Mouse (Mus musculus) liver, embryonic 15.5 days (tissue): Measurements from ENCODE around the gene Col9a3. TPM values are rescaled to one million over a fixed set of nuclear protein-coding genes. Genes with fewer than 3 reads are reported as not detected.
A peak's percentile ranks its signal among the peaks of the same experiment; 100 is the strongest.

Experiments used
- ATAC-seq: fragments of 200-750 bp; cut with Nextera tagmentation; 2 replicates; pipeline ENCODE4 v1.8.0; 2017; ENCODE audit warnings: moderate number of reproducible peaks, mild to moderate bottlenecking, moderate library complexity; ENCODE audit not compliant: insufficient read depth
- H3K27ac ChIP-seq: fragments of 300-500 bp; sonication (generic); replicated peaks from 2 replicates; pipeline ENCODE4 v1.5.1; 2015; ENCODE audit warnings: mild to moderate bottlenecking, inconsistent platforms
- H3K27me3 ChIP-seq: fragments of 300-500 bp; sonication (generic); 2 replicates; pipeline ENCODE4 v1.6.1; 2015; ENCODE audit warnings: mild to moderate bottlenecking, inconsistent platforms
- H3K36me3 ChIP-seq: fragments of 300-500 bp; sonication (generic); replicated peaks from 2 replicates; pipeline ENCODE4 v1.6.1; 2015; ENCODE audit warnings: moderate library complexity, mild to moderate bottlenecking, inconsistent platforms
- H3K4me1 ChIP-seq: fragments of 300-500 bp; sonication (generic); replicated peaks from 2 replicates; pipeline ENCODE4 v1.6.1; 2015; ENCODE audit warnings: inconsistent platforms
- H3K4me2 ChIP-seq: fragments of 300-500 bp; sonication (generic); 2 replicates; pipeline ENCODE4 v1.6.1; 2015; ENCODE audit warnings: moderate library complexity, mild to moderate bottlenecking, inconsistent platforms
- H3K4me3 ChIP-seq: fragments of 300-500 bp; sonication (generic); replicated peaks from 2 replicates; pipeline ENCODE4 v1.5.1; 2015; ENCODE audit warnings: mild to moderate bottlenecking, inconsistent platforms
- H3K9ac ChIP-seq: fragments of 300-500 bp; sonication (generic); 2 replicates; pipeline ENCODE4 v1.6.1; 2015; ENCODE audit warnings: moderate library complexity, mild to moderate bottlenecking, inconsistent platforms
- H3K9me3 ChIP-seq: fragments of 300-500 bp; sonication (generic); replicated peaks from 2 replicates; pipeline ENCODE4 v1.6.1; 2016; ENCODE audit warnings: inconsistent platforms
- WGBS: fragments of 180-500 bp; shearing (Covaris S2); methylation state at CpG from one replicate; pipeline ENCODE4 v1.1.7; 2015; ENCODE audit warnings: mixed read lengths; ENCODE audit not compliant: insufficient replicate concordance; 5-methylcytosine and 5-hydroxymethylcytosine counted together
- polyA plus RNA-seq: library from polyadenylated mRNA; unstranded; fragments of >200 nt; fragmentation: Nextera tagmentation; extraction: Ambion mirVana; gene quantifications from 2 replicates; pipeline ENCODE4 v1.2.1, GENCODE M21; 2015

Gene Col9a3
- polyA plus RNA-seq, 1 experiment from 2014 or later: 3.5 TPM

GRCm38 (mm10) chr2:180578686-180579085, 18.9 kb upstream of the Col9a3 start:
- WGBS: 5% methylated on average over 3 of the region's 3 CpGs
- no peaks in the 10 kb centered on the region for H3K9me3 ChIP-seq
- H3K27me3 ChIP-seq: peaks cover 6% of the 10 kb centered on the region; the same call in 1 of the 2 replicates
- no peak for ATAC-seq
- no peaks in the 10 kb centered on the region for H3K36me3 ChIP-seq
- no peak overlapping the region for H3K4me2 ChIP-seq
- no peak overlapping the region for H3K9ac ChIP-seq
- no peak overlapping the region for H3K27ac ChIP-seq
- H3K4me1 ChIP-seq: peaks cover 14% of the 10 kb centered on the region
- H3K4me3 ChIP-seq: no peak overlapping the region

- Histone ChIP-seq H3K4me3 (no peak within 1 kb of the TSS), H3K36me3 (peaks cover 15% of the 10 kb centered on the region), H3K27me3 (peaks cover 6% of the 10 kb centered on the region; the same call in 1 of the 2 replicates), H3K4me1 (peaks cover 20% of the 10 kb centered on the region), H3K27ac (no peak within 1 kb of the TSS), H3K9ac (no peak within 1 kb of the TSS), H3K4me2 (peak within 1 kb of the TSS; percentile 96), H3K9me3 (no peaks in the 10 kb centered on the region)
- 57% methylated on average over 3 of the region's 3 CpGs for WGBS
- ATAC-seq: no peak
Measured at GRCm38 (mm10) chr2:180581002-180581401, 16.6 kb upstream of the Col9a3 start, which contains the start of gene Mrgbp. Gene Mrgbp (plus strand): TSS chr2:180581304.

- peaks cover 20% of the 10 kb centered on the region for H3K4me1 ChIP-seq
- ATAC-seq: peak; percentile 84
- H3K4me2 ChIP-seq: peak overlapping the region; percentile 96
- peak overlapping the region; percentile 93 for H3K9ac ChIP-seq
- under 1% methylated on average over 56 of the region's 57 CpGs for WGBS
- peaks cover 24% of the 10 kb centered on the region for H3K36me3 ChIP-seq
- H3K4me3 ChIP-seq: peak overlapping the region; percentile 89
- 0 out of 2 replicates have a peak, but pooled peaks cover 3% of the 10 kb centered on the region for H3K27me3 ChIP-seq
- H3K27ac ChIP-seq: peak overlapping the region; percentile 80
- no peaks in the 10 kb centered on the region for H3K9me3 ChIP-seq
Measured at GRCm38 (mm10) chr2:180582481-180583153, 15.0 kb upstream of the Col9a3 start.

- WGBS: 12% methylated on average over 7 of the region's 7 CpGs
- ATAC-seq: peak; percentile 6
- H3K27ac ChIP-seq: peak overlapping the region; percentile 80
- H3K27me3 ChIP-seq: 0 out of 2 replicates have a peak, but pooled peaks cover 3% of the 10 kb centered on the region
- H3K36me3 ChIP-seq: peaks cover 24% of the 10 kb centered on the region
- H3K9ac ChIP-seq: peak overlapping the region; percentile 93
- H3K4me3 ChIP-seq: peak overlapping the region; percentile 89
- H3K4me2 ChIP-seq: peak overlapping the region; percentile 96
- no peaks in the 10 kb centered on the region for H3K9me3 ChIP-seq
- peaks cover 20% of the 10 kb centered on the region for H3K4me1 ChIP-seq
Measured at GRCm38 (mm10) chr2:180583154-180583507, 14.5 kb upstream of the Col9a3 start.

DNA sequence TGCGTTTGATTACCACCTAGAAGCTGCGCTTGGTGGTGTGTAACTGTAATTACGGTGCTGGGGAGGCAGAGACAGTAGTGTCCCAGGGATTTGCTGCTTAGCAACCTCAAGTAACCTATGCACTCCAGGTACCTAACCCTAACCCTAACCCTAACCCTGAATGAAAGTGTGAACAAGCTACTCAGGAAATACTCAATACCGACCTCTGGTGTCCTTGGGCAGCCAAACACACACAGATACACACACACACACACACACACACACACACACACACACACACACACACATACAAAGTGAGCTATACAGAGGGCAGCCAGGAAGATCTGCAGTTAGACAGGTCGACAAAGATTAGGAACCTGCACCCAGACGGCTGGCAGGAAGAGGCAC, 8.9 kb upstream of the Col9a3 start:
- 42% methylated on average over 6 of the region's 6 CpGs for WGBS

GRCm38 (mm10) chr2:180589123-180589831, 8.3 kb upstream of the Col9a3 start, which contains the start of gene Ogfr:
Gene Ogfr (plus strand): TSS chr2:180589245.
- peak within 1 kb of the TSS; percentile 90 for H3K9ac ChIP-seq
- peak within 1 kb of the TSS; percentile 86 for H3K4me2 ChIP-seq
- peak within 1 kb of the TSS; percentile 98 for H3K4me3 ChIP-seq
- no peaks in the 10 kb centered on the region for H3K27me3 ChIP-seq
- peak; percentile 82 for ATAC-seq
- peaks cover 60% of the 10 kb centered on the region for H3K36me3 ChIP-seq
- H3K4me1 ChIP-seq: peaks cover 24% of the 10 kb centered on the region
- WGBS: under 1% methylated on average over 67 of the region's 67 CpGs
- no peaks in the 10 kb centered on the region for H3K9me3 ChIP-seq
- peak within 1 kb of the TSS; percentile 84 for H3K27ac ChIP-seq

More for the DNA sequence above, 8.9 kb upstream of the Col9a3 start:
- ATAC-seq: peak; percentile 10
- peak overlapping the region; percentile 98 for H3K4me3 ChIP-seq
- peak overlapping the region; percentile 84; the same call in 1 of the 2 replicates for H3K27ac ChIP-seq
- H3K4me1 ChIP-seq: peaks cover 29% of the 10 kb centered on the region
- no peaks in the 10 kb centered on the region for H3K9me3 ChIP-seq
- peak overlapping the region; percentile 86 for H3K4me2 ChIP-seq
- H3K36me3 ChIP-seq: peaks cover 54% of the 10 kb centered on the region
- peak overlapping the region; percentile 90; the same call in 1 of the 2 replicates for H3K9ac ChIP-seq
- no peaks in the 10 kb centered on the region for H3K27me3 ChIP-seq

- WGBS: 8% methylated on average over 41 of the region's 41 CpGs
- Histone ChIP-seq H3K4me3 (no peak overlapping the region), H3K9me3 (no peaks in the 10 kb centered on the region), H3K4me2 (peak overlapping the region; percentile 13; the same call in 1 of the 2 replicates), H3K27me3 (peaks cover 34% of the 10 kb centered on the region), H3K27ac (no peak overlapping the region), H3K36me3 (peaks cover 25% of the 10 kb centered on the region), H3K9ac (no peak overlapping the region), H3K4me1 (no peaks in the 10 kb centered on the region)
- no peak for ATAC-seq
Measured at GRCm38 (mm10) chr2:180598157-180598705, 641 bp downstream of the Col9a3 start.

DNA sequence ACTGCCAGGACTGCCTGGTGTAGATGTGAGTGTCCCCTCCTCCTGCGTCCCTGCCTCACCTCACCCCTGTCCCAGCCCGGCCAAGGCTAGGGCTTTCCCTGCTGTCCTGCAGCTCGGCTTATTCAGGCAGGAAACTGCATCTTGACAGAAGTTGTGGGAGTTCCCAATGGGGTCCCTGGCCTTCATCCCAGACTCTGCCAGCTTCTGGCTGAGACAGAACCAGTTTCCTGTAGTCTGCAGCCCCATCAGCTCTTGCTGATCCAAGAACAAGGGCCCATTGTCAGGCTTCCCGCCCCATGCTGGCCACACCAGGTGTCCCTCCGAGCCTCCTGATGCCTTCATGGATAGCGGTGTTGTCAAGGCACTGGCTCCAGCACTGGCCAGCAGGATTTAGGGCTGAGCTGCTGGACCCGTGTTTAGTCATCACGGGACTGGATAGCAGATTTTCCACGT, 3.0 kb downstream of the Col9a3 start:
- Histone ChIP-seq H3K9me3 (no peaks in the 10 kb centered on the region), H3K4me1 (no peaks in the 10 kb centered on the region), H3K4me2 (no peak overlapping the region), H3K27ac (no peak overlapping the region), H3K9ac (no peak overlapping the region), H3K36me3 (peaks cover 1% of the 10 kb centered on the region; the same call in 1 of the 2 replicates), H3K27me3 (peaks cover 34% of the 10 kb centered on the region), H3K4me3 (no peak overlapping the region)
- 29% methylated on average over 9 of the region's 9 CpGs for whole genome bisulfite sequencing
- ATAC-seq: no peak

DNA sequence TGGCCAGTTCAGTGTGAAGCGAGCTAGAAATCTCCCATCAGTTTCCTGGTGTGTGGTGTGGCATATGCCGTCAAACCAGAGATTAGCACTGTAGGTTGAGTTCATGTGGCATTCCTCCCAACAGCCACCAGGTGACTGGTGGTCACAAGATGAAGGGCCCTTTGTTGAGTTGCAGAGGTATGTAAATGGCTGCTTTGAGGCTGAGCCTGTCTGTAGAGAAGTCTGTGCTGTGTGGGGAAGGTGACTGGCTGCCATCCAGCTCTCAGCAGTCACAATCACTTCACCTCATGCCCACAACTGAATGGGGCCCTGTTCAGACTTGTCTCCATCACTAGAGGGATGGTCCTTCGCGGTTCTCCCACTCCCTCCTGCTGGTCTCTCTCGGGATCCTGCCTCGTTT, 7.2 kb downstream of the Col9a3 start:
- no peak overlapping the region for H3K4me3 ChIP-seq
- no peak for ATAC-seq
- H3K27me3 ChIP-seq: peaks cover 4% of the 10 kb centered on the region
- no peaks in the 10 kb centered on the region for H3K36me3 ChIP-seq
- H3K9me3 ChIP-seq: no peaks in the 10 kb centered on the region
- no peak overlapping the region for H3K9ac ChIP-seq
- no peak overlapping the region for H3K27ac ChIP-seq
- 61% methylated on average over 6 of the region's 6 CpGs for WGBS
- H3K4me1 ChIP-seq: no peaks in the 10 kb centered on the region
- no peak overlapping the region for H3K4me2 ChIP-seq

GRCm38 (mm10) chr2:180610283-180610682, 12.7 kb downstream of the Col9a3 start:
- H3K9me3 ChIP-seq: no peaks in the 10 kb centered on the region
- no peaks in the 10 kb centered on the region for H3K27me3 ChIP-seq
- WGBS: 48% methylated on average over 4 of the region's 4 CpGs
- no peak overlapping the region for H3K4me3 ChIP-seq
- H3K9ac ChIP-seq: no peak overlapping the region
- H3K4me1 ChIP-seq: peaks cover 2% of the 10 kb centered on the region; the same call in 1 of the 2 replicates
- H3K4me2 ChIP-seq: no peak overlapping the region
- H3K27ac ChIP-seq: peak overlapping the region; percentile 64
- peak; percentile 80 for ATAC-seq
- no peaks in the 10 kb centered on the region for H3K36me3 ChIP-seq

DNA sequence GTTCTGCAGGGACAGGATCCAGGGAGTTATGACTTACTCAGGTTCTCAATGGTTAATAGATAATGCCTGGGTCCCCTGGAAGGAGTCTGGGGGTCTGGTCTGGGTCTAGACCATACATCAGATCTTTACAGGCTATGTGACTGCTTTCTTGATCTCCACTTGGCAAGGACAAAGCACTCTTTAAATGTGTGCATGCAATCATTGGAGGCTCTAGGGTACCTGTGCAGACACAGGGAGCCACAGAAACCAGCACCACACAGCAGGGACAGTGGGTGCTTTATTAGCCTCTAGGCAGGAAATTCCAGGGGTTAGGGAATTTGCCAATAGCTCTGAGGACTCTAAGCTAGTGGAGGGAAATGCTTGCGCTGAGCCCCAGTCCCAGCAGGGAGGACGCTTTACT, 14.3 kb downstream of the Col9a3 start:
- no peaks in the 10 kb centered on the region for H3K27me3 ChIP-seq
- ATAC-seq: no peak
- no peak overlapping the region for H3K9ac ChIP-seq
- no peaks in the 10 kb centered on the region for H3K36me3 ChIP-seq
- no peak overlapping the region for H3K4me2 ChIP-seq
- peaks cover 2% of the 10 kb centered on the region; the same call in 1 of the 2 replicates for H3K4me1 ChIP-seq
- H3K9me3 ChIP-seq: no peaks in the 10 kb centered on the region
- 66% methylated on average over 2 of the region's 2 CpGs for WGBS
- H3K4me3 ChIP-seq: no peak overlapping the region
- no peak overlapping the region for H3K27ac ChIP-seq
